Mouse (Mus musculus): ENCODE results near the gene Dock10.
A peak's percentile ranks its signal among the peaks of the same experiment; 100 is the strongest.

Gene Dock10

DNA sequence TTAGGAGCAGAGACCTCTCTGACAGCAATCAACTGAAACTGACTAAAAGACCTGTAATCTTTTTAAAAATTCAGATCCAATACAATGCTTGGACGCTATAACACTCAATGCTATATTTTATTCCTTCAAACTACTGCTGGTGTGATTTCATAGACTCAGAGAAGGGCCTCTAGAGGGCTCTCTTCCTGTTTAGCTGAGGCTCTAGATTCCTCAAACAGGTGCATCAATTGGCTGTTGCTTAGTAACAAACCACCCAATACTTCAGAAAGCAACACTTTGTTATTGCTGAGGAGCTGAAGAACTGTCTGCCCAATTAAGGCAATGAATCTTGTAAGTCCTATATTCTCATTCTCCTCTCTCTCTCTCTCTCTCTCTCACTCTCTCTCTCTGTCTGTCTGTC lies 30.1 kb downstream of the Dock10 start:
- DNase-seq (ENCODE audit: low spot score in 2 of 2) = no peak

DNA sequence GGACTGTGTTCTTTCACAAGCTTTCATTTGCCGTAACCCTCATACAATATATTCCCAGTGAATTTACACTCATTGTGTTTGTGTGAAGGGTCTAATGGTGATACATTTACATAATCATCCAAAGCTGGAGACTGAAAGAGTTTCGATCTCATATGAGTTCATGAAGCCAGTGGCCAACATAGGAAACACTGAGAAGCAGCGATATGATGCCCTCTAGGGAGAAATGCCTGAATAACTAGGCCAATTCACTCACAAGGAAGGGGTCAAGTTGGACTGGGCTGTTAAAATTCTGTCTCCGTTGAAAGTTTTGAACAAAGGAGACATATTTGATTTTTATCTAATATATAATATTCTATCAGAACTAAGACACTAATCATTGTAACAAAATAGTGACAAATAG lies 30.9 kb downstream of the Dock10 start:
- no peak for DNase-seq (ENCODE audit: low spot score in 2 of 2)

DNA sequence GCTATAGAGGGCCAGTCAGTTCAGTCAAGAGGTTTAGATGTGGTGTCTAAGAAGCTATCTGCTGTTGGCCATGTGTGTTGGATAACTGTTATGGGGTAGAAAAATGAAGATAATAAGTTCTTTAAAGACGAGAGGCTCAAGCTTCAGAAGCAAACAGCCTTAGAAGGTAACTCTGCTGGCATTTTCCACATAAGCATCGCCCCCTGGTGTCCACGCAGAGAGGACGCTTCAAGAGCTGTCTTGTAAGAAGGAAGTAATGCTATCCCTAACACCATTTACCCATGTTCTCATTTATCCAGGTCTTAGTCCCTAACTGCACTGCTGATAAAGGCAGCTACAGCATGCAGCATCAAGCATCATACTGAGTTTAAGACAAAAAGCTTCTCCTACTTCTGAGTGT lies 35.7 kb downstream of the Dock10 start:
- DNase-seq (ENCODE audit: low spot score in 2 of 2) = peak; percentile 16 to 41

DNA sequence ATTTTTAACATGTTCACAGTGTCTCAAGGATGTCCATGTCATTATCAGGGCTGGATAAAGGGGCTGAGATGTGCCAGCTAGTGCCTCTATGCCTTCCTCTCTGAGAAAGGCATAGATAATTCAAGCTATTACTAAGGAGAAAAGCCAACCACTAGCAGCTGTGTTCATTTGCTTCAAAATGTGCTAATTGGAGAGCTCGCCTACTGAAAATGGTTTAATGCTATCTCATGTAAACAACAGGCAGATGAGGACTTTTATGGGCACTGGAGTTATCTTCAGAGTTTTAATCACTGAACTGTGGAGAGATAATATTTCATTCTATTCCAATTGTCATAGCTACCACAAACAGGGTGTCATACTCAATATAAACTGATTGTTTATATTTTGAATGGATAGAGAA lies 36.3 kb downstream of the Dock10 start:
- DNase-seq (ENCODE audit: low spot score in 2 of 2) = no peak

DNA sequence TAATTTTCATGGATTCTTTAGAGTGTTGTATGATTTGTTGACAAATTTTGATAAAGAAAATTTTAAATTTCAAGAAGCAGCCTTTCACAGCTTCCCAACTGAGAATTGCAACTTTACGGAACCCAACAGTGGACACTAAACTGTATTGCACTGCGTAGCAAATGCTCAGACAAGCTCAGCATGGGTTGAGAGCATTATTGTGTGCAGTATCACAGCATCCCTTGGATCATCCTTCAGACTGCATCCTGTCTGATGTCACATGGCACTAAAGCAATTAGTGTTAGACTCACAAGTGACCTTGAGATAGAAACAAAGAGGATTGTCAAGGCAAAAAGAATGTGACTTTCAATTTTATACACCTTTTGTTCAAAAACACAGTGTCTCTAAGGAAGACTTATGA lies 37.1 kb downstream of the Dock10 start:
- no peak for DNase-seq (ENCODE audit: low spot score in 2 of 2)

DNA sequence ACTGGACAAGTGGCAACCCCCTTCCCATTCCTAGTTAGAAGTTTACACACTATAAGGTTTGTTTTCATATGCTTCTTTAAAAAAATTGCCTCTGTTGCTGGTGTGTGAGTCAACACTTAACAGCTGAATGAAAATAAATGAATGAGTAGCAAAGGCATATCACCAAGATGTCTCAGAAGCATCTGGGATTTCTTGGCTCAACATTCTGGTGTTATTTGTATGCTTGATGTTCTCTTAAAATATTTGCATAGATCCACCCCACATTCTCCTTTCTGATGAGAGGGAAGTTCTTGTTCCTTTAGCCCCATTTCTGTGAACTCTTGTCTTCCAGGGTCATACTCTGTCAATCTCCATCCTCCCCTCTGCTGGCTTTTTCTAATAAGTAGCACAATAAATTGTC lies 38.2 kb downstream of the Dock10 start:
- DNase-seq (ENCODE audit: low spot score in 2 of 2) = no peak

DNA sequence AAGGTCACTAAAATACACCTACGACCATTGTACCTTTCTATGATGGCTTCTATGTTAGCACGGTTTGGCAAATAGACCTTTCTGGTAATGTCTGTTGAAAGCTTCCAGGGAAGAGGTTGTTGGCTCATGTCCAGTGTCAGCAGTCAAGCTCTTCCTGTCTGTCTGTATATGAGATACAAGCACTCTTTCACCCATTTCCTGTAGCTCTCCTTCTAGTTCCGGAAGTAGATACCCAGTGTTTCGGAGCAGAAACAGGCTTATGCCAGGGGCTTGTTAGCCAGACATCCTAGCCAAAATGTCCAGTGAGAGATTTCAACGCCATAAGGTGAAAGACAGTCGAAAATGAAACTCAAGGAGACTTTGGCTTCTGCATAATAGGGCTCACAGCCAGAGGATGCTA lies 38.9 kb downstream of the Dock10 start:
- no peak for DNase-seq (ENCODE audit: low spot score in 2 of 2)

DNA sequence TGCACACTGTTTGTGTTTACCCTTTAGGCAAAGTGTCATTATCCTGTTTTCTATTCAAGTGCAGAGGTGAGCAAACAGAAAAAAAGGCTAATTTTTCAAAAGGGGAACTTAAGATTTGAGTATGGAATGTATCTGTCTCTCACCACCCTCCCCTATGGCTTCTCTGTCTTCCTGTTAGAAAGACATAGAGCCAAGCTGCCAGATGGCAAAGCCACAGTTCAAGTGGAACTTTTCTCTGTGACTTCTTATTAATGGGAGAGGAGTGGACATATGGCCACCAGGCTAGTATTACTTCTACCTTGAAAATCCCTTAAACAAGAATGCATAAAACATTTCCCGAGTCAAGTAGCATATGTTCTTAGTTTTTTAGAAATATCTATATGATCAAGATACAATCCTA lies 39.7 kb downstream of the Dock10 start:
- no peak for DNase-seq (ENCODE audit: low spot score in 2 of 2)

DNA sequence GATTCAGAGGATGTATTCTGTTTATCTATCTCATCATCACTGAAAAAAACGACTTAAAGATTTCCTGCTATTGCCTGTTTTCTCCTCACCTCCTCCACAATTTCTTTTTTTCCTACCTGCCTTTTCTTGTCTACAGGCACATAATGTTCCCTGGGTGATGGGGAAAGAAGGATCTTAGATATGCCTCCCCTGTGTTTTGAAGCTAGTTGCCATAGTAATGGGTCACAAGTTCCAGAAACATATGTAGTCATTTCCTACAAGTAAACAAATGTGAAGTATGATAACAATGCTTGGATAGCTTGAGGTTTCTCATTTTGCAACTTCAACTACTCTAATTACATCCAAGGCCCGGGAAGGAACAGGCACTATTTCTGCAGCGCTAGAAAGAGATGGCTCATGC lies 42.4 kb downstream of the Dock10 start:
- no peak for DNase-seq (ENCODE audit: low spot score in 2 of 2)

DNA sequence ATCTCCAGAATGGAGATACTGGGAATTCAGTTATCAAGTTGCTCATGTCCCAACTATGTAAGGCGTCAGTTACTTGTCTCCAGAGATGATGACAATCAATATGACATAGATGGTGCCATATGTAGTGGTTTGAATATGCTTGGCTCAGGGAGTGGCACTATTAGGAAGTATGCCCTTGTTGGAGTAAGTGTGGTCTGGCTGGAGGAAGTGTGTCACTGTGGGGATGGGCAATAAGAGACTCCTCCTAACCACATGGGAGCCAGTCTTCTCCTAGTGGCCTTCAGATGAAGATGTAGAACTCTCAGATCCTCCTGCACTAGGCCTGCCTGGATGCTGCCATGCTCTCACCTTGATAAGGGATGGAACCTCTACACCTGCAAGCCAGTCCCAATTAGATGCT lies 44.4 kb downstream of the Dock10 start:
- DNase-seq (ENCODE audit: low spot score in 2 of 2) = no peak

DNA sequence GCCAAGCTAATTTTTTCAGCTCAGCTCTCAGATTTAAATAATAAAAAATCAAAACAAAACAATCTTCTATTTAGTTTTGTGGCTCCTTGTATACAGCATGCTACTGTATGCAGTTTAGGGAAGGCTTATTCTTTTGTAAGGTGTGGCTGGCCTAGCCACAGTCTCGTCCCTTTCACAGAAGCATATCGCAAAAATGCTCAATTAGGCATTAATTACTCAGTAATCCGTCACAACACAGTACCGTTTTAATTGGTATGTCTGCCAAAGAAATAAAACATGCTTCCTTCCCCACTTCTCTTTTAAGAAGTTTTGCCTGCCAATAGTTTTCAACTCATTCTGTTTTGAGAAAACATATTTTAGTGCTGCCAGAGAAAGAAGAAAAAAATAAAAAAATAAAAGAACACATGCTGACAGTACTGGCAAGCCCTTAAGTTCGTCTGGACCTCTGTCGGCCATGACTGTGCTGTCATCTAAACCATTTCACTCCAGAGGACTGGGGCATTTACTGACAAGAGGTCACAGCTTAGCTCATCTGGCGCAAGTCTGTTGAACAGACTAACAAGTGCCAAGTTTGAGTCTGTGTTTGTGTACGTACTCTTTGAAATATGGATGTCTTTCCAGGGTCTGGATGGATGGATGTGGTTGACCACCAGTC lies 47.6 kb downstream of the Dock10 start:
- no peak for DNase-seq (ENCODE audit: low spot score in 2 of 2)

DNA sequence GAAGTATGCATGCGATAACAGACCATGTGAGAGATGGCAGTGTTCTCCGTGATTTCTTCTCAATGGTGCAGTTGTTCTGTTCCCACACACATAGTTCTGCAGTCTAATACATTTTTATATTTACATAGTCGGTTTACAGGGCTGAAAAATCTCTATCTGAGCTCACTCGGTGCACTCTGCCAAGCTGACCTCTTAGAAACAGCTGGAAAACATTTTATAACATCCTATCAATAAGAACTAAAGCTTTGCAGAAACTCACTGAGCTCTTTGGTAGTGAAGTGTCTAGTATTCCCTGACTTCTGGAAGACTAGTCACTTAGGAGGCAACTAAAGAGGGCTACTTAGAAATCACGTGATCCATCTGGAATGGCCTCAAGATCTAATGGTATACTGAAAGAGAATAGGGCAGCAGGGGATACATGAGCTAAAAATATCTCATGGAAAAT lies 48.2 kb downstream of the Dock10 start:
- no peak for DNase-seq (ENCODE audit: low spot score in 2 of 2)

DNA sequence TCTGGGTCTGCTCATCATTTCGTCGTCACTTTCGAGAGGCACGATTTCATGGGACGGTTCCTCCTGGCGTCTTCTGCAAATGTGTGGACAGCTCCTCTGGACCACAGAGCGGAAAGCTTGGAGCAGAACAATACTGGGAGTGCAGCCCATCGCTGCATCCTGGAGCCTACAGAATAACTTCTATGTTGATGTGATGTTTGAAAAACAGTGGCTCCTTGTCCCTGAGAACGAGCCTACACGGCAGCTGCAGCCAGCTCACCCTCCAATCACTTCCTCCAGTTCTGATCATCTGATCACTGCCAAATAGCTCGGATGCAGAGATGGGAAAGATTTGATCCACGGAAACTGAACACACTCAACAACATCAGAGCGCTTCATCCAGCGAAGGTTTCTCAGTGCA lies 49.0 kb downstream of the Dock10 start:
- DNase-seq (ENCODE audit: low spot score in 2 of 2) = peak in 1 of 2 experiments; percentile 12

DNA sequence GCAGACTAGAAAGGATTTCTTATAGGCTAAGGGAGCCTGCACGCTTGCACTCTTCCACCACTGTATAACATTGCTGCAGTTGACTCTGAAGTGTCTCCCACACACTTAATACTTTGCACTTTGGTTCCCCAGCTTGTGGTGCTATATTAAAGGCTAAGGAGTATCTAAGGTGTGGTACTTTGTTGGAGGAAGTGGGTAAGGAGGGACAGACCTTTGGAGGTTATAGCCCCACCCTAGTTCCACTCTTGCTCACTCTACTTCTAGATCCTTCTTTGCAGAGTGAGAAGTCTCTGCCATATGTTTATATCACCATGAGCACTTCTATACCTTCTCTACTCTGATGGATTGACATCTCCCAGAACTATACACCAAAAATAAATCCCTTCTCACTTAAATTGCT lies 55.0 kb downstream of the Dock10 start:
- no peak for DNase-seq (ENCODE audit: low spot score in 2 of 2)

DNA sequence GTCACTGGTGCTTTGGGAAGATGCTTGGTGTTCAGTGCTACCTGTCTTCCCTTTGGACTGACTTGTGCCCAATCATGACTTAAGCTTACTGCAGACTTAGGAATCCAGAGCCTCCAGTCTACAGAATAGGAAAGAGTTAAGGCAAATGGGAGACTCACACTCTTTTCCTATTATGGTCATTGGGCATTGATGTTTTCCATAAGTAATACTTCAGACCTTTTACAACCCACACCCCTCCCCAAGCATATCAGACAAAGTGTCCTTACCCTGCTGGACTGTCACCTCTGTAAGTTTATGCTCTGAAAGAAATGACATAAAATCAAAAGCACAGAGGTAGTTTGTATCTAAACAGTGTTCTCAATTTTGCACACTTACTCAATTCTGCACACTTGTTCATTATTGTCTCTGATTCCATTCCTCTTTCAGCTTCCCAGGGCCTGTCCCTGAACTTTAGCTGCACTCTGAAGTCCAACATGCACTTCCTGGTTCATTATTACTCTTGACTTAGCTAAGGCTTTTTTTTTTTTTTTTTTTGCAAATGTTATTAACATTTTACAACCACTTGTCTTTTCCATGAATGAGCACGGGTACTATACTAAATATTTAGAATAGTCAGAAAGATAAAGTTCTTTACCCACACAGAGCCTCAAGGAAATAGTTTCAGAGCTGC lies 82.2 kb downstream of the Dock10 start:
- no peak for DNase-seq (ENCODE audit: low spot score in 2 of 2)

DNA sequence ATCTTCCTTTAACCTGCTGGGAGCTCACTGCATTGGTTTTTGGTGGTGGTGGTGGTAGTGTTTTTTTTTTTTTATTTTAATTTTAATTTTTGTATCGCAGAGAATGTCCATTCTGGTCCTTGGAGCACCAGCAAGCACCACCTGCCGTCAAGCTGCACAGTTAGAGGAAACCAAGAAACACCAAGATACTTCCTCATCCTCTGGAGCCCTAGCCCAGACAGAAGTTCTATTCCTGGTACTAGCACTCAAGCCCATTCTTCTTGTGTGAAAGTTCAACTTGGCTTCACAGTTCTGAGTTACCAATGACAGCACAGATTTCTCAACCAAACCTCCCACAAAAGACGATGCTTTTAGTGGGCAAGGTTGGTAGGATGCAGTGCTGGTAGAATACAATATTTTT lies 86.6 kb downstream of the Dock10 start:
- DNase-seq (ENCODE audit: low spot score in 2 of 2) = no peak

DNA sequence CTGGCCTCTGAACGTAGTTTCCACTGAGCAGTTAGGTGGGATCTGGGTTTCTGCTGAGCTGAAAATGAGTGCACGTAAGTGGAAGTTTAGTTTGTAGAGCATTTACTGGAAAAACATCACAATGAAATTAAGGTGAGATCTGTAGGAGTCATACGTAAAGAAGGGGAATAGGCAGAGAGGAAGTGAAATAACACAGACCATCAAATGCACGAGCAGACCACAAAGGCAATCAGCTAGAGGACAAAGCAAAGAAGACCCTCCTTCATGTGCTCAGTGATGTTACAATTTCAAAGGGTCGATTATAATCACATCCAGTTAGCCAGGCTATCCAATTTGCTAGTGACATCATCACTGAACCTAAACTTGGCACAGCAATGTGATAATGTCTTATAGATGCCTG lies 87.3 kb downstream of the Dock10 start:
- DNase-seq (ENCODE audit: low spot score in 2 of 2) = no peak

DNA sequence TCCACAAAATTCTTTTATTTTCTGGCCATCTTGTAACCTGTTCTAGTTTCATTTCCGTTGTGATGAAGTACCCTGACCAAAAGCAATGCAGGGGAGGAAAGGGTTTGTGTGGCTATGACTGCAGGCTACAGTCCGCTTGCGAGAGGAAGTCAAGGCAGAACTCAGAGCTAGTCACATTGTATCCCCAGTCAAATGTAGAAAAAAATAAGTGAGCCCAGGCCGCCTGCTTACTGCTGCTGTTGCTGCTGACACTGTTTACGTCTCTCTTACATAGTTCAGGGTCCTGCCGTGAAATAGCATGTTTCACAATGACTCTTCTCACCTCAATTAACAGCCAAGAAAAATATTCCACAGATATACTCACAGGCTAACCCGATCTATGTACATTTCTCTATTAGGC lies 87.9 kb downstream of the Dock10 start:
- DNase-seq (ENCODE audit: low spot score in 2 of 2) = no peak

DNA sequence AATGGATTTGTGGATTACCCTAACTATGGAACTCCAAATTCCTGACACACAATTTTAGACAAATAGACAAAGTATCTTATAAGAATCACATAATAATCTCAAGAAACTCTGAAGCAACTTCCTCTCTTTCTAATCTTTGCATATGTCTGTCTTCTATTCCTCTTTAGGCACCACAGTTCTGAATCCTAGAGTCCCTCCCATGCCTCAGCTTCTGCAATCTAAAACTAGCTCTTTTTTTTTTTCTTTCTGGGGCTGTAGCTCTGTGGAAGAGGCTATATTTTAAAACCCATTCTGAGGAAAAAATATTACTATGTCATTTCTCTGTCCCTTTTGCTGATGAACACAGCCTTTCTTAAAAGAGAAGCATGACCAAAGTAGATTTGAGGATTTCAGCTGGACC lies 92.6 kb downstream of the Dock10 start:
- DNase-seq (ENCODE audit: low spot score in 2 of 2) = no peak

DNA sequence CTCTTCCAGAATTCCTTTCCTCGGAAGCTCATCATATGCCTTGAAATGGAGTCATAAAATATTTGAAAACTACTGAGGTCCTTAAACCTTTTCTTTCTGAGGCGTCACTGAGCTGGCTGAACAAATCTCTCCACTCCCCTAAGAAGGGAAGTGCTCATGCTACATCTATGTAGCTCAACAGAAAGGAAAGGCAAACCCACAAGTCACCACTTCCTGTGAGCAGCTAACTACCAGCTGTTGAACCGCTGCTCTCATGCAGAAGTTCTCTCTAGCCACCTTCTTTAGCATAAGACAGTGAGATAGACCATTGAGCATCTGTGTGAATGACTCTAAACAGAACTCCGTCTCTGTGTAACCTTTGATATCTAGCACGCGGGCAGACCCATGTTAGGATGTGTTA lies 93.2 kb downstream of the Dock10 start:
- no peak for DNase-seq (ENCODE audit: low spot score in 2 of 2)

DNA sequence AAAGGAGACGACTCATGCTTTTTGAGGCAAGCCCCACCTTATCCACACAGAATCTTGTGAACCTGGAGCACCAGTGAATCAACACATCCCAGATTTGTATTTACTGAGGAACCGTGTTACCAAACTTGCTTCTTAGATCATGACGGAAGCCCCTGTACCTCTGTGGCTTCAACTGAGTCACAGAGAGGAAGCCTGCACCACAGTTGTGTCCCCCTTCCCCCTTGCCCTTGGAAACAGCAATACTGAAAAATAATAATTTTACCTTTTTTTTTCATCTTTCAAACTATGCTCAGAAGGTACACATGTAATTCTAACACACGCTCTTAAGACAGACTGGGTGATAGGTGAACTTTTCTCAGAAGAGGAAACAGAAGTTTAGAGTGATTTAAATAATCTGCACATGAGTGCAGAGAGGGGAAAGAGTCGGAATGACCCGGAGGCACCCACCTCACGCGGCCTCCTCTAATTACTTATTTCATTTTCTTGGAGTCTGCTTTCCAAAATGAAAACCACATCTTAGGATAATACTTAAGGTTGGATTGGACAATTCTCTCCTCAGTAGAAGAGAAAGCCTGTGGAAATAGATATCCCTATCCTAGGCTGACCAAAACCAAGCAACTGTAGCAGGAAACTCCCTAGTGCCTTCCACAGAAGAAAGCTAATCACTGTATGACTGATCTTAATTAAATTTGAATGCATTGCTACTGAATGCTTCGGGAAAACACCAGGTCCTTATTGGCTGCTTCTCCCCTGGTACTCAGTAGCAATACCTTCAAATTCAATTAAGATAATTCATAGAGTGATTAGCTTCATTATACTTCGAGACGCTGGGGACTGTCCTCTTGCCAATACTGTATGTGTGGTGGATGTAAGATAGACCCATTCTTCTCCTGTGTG lies 96.6 kb downstream of the Dock10 start:
- no peak for DNase-seq (ENCODE audit: low spot score in 2 of 2)

DNA sequence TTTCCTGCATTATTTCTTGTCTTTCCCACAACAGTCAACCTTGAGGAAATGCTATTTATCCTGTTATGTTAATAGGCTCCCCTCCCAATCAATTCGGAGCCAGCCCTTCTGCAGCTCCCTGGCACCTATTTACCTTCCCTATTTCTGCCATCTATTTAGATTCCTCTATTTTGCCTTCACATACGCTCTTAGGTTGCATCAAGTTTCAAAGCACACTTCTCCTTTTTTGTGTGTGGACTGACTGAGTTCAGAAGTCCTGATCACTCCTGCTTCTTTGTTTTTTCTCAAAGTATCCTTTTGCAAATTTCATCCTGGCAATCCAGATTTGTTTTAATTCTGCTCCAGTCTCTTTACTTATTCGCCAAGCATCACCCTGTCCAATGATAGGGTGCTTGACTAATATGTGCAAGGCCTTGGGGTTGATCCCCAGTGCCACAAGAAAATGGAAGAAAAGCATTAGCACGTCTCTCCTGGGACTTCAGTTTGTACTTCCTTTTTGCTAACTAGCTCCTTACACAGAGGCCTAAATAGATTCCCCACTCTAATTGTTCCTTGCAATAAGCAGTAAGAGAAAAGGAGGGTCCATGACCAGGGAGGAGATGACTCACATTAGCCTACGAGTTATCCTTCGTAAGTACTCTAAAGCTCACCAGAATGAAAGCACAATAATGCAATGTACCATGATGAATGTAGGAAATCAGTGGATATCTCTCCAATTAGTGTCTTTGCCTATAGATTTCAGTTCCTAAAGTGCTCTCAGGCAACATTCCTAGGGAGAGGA lies 98.7 kb downstream of the Dock10 start:
- no peak for DNase-seq (ENCODE audit: low spot score in 2 of 2)
